Mouse (Mus musculus): ENCODE measurements around the gene Rps25. TPM values are rescaled to one million over a fixed set of nuclear protein-coding genes. Genes with fewer than 3 reads are reported as not detected.

The Rps25 gene
- 70.5 and 98.9 TPM in 2 replicates for polyA plus RNA-seq (2012; rRNA removed)

GRCm38 (mm10) chr9:44406906-44407751 is at the start of gene Rps25, which contains the start of gene Trappc4:
TSS of gene Rps25 (plus strand) at chr9:44407139.
TSS of gene Trappc4 (minus strand) at chr9:44407600.

GRCm38 (mm10) chr9:44361190-44361917 is 45.6 kb upstream of the Rps25 start, which contains the start of gene Vps11:
TSS of gene Vps11 (minus strand) at chr9:44361670.

GRCm38 (mm10) chr9:44379054-44379834 is 27.7 kb upstream of the Rps25 start, which contains the start of gene Hyou1:
TSS of gene Hyou1 (plus strand) at chr9:44379490.

GRCm38 (mm10) chr9:44396684-44397411 is 10.1 kb upstream of the Rps25 start, which contains the start of gene Slc37a4:
TSS of gene Slc37a4 (plus strand) at chr9:44396852.

GRCm38 (mm10) chr9:44418519-44419385 is 11.8 kb downstream of the Rps25 start, which contains the start of gene Ccdc84:
TSS of gene Ccdc84 (minus strand) at chr9:44418569.

GRCm38 (mm10) chr9:44440961-44441360 is 34.0 kb downstream of the Rps25 start, which contains the start of gene Foxr1:
TSS of gene Foxr1 (minus strand) at chr9:44441136.

GRCm38 (mm10) chr9:44454891-44455220 is 47.9 kb downstream of the Rps25 start, which contains the start of gene Upk2:
TSS of gene Upk2 (minus strand) at chr9:44454976.

Other genes with a start within 250 kb of the Rps25 start
- gene Cbl, start 173.1 kb upstream of the Rps25 start, polyA plus RNA-seq (2012; rRNA removed): 7.6 and 7.7 TPM in 2 replicates
- gene Ccdc153, start 166.5 kb upstream of the Rps25 start, polyA plus RNA-seq (2012; rRNA removed): 19.7 and 22.5 TPM in 2 replicates
- gene Pdzd3, start 155.7 kb upstream of the Rps25 start, polyA plus RNA-seq (2012; rRNA removed): 0.10 and 0.24 TPM in 2 replicates
- gene Nlrx1, start 138.5 kb upstream of the Rps25 start, polyA plus RNA-seq (2012; rRNA removed): 18.5 and 18.9 TPM in 2 replicates
- 25.8 and 35.0 TPM in 2 replicates for gene Abcg4, start 118.5 kb upstream of the Rps25 start, polyA plus RNA-seq (2012; rRNA removed)
- 26.3 and 36.2 TPM in 2 replicates for gene Hinfp, start 101.5 kb upstream of the Rps25 start, polyA plus RNA-seq (2012; rRNA removed)
- gene C2cd2l, start 86.9 kb upstream of the Rps25 start, polyA plus RNA-seq (2012; rRNA removed): 57.1 and 60.9 TPM in 2 replicates
- gene Dpagt1, start 81.1 kb upstream of the Rps25 start, polyA plus RNA-seq (2012; rRNA removed): 74.2 and 75.2 TPM in 2 replicates
- gene H2afx, start 72.4 kb upstream of the Rps25 start, polyA plus RNA-seq (2012; rRNA removed): 313 and 370 TPM in 2 replicates
- 84.2 and 85.4 TPM in 2 replicates for gene Hmbs, start 62.9 kb upstream of the Rps25 start, polyA plus RNA-seq (2012; rRNA removed)
- 28.5 and 31.4 TPM in 2 replicates for gene Vps11, start 45.5 kb upstream of the Rps25 start, polyA plus RNA-seq (2012; rRNA removed)
- 133 and 139 TPM in 2 replicates for gene Hyou1, start 27.6 kb upstream of the Rps25 start, polyA plus RNA-seq (2012; rRNA removed)
- gene Slc37a4, start 10.3 kb upstream of the Rps25 start, polyA plus RNA-seq (2012; rRNA removed): 20.4 and 23.3 TPM in 2 replicates
- 42.0 and 46.1 TPM in 2 replicates for gene Trappc4, start 461 bp downstream of the Rps25 start, polyA plus RNA-seq (2012; rRNA removed)
- gene Ccdc84, start 11.4 kb downstream of the Rps25 start, polyA plus RNA-seq (2012; rRNA removed): 23.6 and 25.2 TPM in 2 replicates
- 1.7 and 1.8 TPM in 2 replicates for gene Foxr1, start 34.0 kb downstream of the Rps25 start, polyA plus RNA-seq (2012; rRNA removed)
- gene Upk2, start 47.8 kb downstream of the Rps25 start, polyA plus RNA-seq (2012; rRNA removed): 0.29 and 0.55 TPM in 2 replicates
- gene Bcl9l, start 75.7 kb downstream of the Rps25 start, polyA plus RNA-seq (2012; rRNA removed): 60.2 and 63.2 TPM in 2 replicates
- 0.13 and 0.69 TPM in 2 replicates for gene Cxcr5, start 154.7 kb downstream of the Rps25 start, polyA plus RNA-seq (2012; rRNA removed)
- gene Ddx6, start 197.8 kb downstream of the Rps25 start, polyA plus RNA-seq (2012; rRNA removed): 18.5 and 18.9 TPM in 2 replicates

All from ovary, adult 2 months (tissue).